Mouse (Mus musculus) CH12.LX (cell line): ENCODE measurements around the gene Gm13090. TPM values are rescaled to one million over a fixed set of nuclear protein-coding genes. Genes with fewer than 3 reads are reported as not detected.

Experiments
- DNase-seq: peaks from one replicate; pipeline ENCODE4 v3.0.0-alpha.2; 2013; ENCODE audit errors: extremely low read depth
- H3K27ac ChIP-seq: 2 replicates; pipeline ENCODE4 v1.5.1; 2012; ENCODE audit warnings: low read depth, mild to moderate bottlenecking, control low read depth, moderate library complexity; ENCODE audit not compliant: insufficient read depth
- H3K27me3 ChIP-seq: replicated peaks from 2 replicates; pipeline ENCODE3; 2012; ENCODE audit warnings: inconsistent platforms
- H3K36me3 ChIP-seq, 2 experiments: replicated peaks in 1 of 2; 2 replicates each; pipeline versions ENCODE3 to v1.6.1; 2012; ENCODE audit warnings: inconsistent platforms in 1 of 2, low read length in 1 of 2, mild to moderate bottlenecking in 1 of 2, mixed read lengths in 1 of 2, moderate library complexity in 1 of 2; ENCODE audit not compliant: control insufficient read depth in 1 of 2, insufficient read depth in 1 of 2
- H3K4me1 ChIP-seq, 2 experiments: 2 replicates each; pipeline ENCODE4 v1.6.1; 2012; ENCODE audit warnings: inconsistent platforms in 1 of 2, moderate library complexity in 1 of 2; ENCODE audit not compliant: insufficient read depth in 2 of 2, control insufficient read depth in 1 of 2
- H3K4me2 ChIP-seq: 2 replicates; pipeline ENCODE4 v1.6.1; 2012; ENCODE audit warnings: low read depth, mild to moderate bottlenecking, control low read depth; ENCODE audit not compliant: poor library complexity, insufficient read depth, severe bottlenecking
- H3K4me3 ChIP-seq, 3 experiments: fragments of 150-350 bp in 1 of 3; sonication (generic) in 1 of 3; replicated peaks in 1 of 3; 2 replicates each; pipeline versions ENCODE3 to v1.5.1; 2011 to 2012; ENCODE audit warnings: low read depth in 2 of 3, low read length in 2 of 3, mild to moderate bottlenecking in 2 of 3, moderate library complexity in 2 of 3, control low read depth in 1 of 3, improper control_type of control experiment in 1 of 3, inconsistent platforms in 1 of 3, mixed read lengths in 1 of 3; ENCODE audit not compliant: poor library complexity in 1 of 3
- H3K79me2 ChIP-seq: replicated peaks from 2 replicates; pipeline ENCODE4 v1.6.1; 2012; ENCODE audit warnings: mild to moderate bottlenecking, moderate library complexity; ENCODE audit not compliant: control insufficient read depth, poor library complexity, insufficient read depth, severe bottlenecking; ENCODE audit errors: extremely low read depth
- H3K9ac ChIP-seq: 2 replicates; pipeline ENCODE4 v1.6.1; 2012; ENCODE audit warnings: low read depth, mild to moderate bottlenecking, control low read depth, moderate library complexity; ENCODE audit not compliant: insufficient read depth
- H3K9me3 ChIP-seq: replicated peaks from 2 replicates; pipeline ENCODE3; 2012; ENCODE audit warnings: low read length, inconsistent platforms, mixed read lengths
- BHLHE40 ChIP-seq: IDR thresholded peaks from 2 replicates; pipeline ENCODE4 v1.6.1; 2011; ENCODE audit warnings: mild to moderate bottlenecking, low read depth, low read length, improper control_type of control experiment
- CHD1 ChIP-seq: IDR thresholded peaks from 2 replicates; pipeline ENCODE4 v1.6.1; 2012; ENCODE audit warnings: low read depth, low read length, improper control_type of control experiment, inconsistent platforms
- CHD2 ChIP-seq: IDR thresholded peaks from 2 replicates; pipeline ENCODE4 v1.6.1; 2011; ENCODE audit warnings: low read length, improper control_type of control experiment
- E2F4 ChIP-seq: IDR thresholded peaks from 2 replicates; pipeline ENCODE4 v1.6.1; 2011; ENCODE audit warnings: low read depth, low read length, improper control_type of control experiment; ENCODE audit not compliant: insufficient replicate concordance
- GABPA ChIP-seq: IDR thresholded peaks from 2 replicates; pipeline ENCODE4 v1.6.1; 2012; ENCODE audit warnings: low read depth, low read length, improper control_type of control experiment, inconsistent platforms; ENCODE audit not compliant: insufficient replicate concordance
- HCFC1 ChIP-seq: IDR thresholded peaks from 2 replicates; pipeline ENCODE4 v1.6.1; 2012; ENCODE audit warnings: low read depth, mild to moderate bottlenecking, inconsistent platforms, low read length, improper control_type of control experiment
- JUN ChIP-seq: IDR thresholded peaks from 2 replicates; pipeline ENCODE4 v1.6.1; 2011; ENCODE audit warnings: low read depth, mild to moderate bottlenecking, low read length, improper control_type of control experiment, moderate library complexity; ENCODE audit not compliant: insufficient read depth
- JUND ChIP-seq: conservative IDR thresholded peaks from 2 replicates; pipeline ENCODE4 v1.6.1; 2011; ENCODE audit warnings: low read depth, low read length, improper control_type of control experiment
- KAT2A ChIP-seq: IDR thresholded peaks from 2 replicates; pipeline ENCODE4 v1.6.1; 2012; ENCODE audit warnings: low read length, improper control_type of control experiment, inconsistent platforms; ENCODE audit not compliant: insufficient replicate concordance
- MAZ ChIP-seq: IDR thresholded peaks from 2 replicates; pipeline ENCODE4 v1.6.1; 2012; ENCODE audit warnings: low read depth, mild to moderate bottlenecking, inconsistent platforms, low read length, improper control_type of control experiment, moderate library complexity
- NELFE ChIP-seq: IDR thresholded peaks from 2 replicates; pipeline ENCODE4 v1.6.1; 2011; ENCODE audit warnings: low read depth, low read length, improper control_type of control experiment
- NRF1 ChIP-seq: IDR thresholded peaks from 2 replicates; pipeline ENCODE4 v1.6.1; 2014; ENCODE audit warnings: low read depth, mild to moderate bottlenecking, inconsistent platforms, low read length, improper control_type of control experiment, moderate library complexity
- POLR2A ChIP-seq: IDR thresholded peaks from 2 replicates; pipeline ENCODE4 v1.6.1; 2011; ENCODE audit warnings: low read depth, mild to moderate bottlenecking, improper control_type of control experiment, low read length
- POLR2AphosphoS2 ChIP-seq: IDR thresholded peaks from 2 replicates; pipeline ENCODE4 v1.6.1; 2011; ENCODE audit warnings: low read depth, low read length, improper control_type of control experiment
- RCOR1 ChIP-seq: conservative IDR thresholded peaks from 2 replicates; pipeline ENCODE4 v1.6.1; 2012; ENCODE audit warnings: low read depth, mild to moderate bottlenecking, inconsistent platforms, low read length, improper control_type of control experiment
- SIN3A ChIP-seq: IDR thresholded peaks from 2 replicates; pipeline ENCODE4 v1.6.1; 2012; ENCODE audit warnings: low read length, improper control_type of control experiment, inconsistent platforms
- SMC3 ChIP-seq: IDR thresholded peaks from 2 replicates; pipeline ENCODE4 v1.6.1; 2011; ENCODE audit warnings: low read depth, low read length, improper control_type of control experiment
- TBP ChIP-seq: conservative IDR thresholded peaks from 2 replicates; pipeline ENCODE4 v1.6.1; 2011; ENCODE audit warnings: low read depth, low read length, improper control_type of control experiment
- TCF12 ChIP-seq: IDR thresholded peaks from 2 replicates; pipeline ENCODE4 v1.6.1; 2014; ENCODE audit warnings: low read depth, mild to moderate bottlenecking, inconsistent platforms, low read length, improper control_type of control experiment
- USF1 ChIP-seq: IDR thresholded peaks from 2 replicates; pipeline ENCODE4 v1.6.1; 2014; ENCODE audit warnings: low read depth, mild to moderate bottlenecking, inconsistent platforms, low read length, improper control_type of control experiment
- ZC3H11A ChIP-seq: IDR thresholded peaks from 2 replicates; pipeline ENCODE4 v1.6.1; 2012; ENCODE audit warnings: low read depth, mild to moderate bottlenecking, inconsistent platforms, low read length, improper control_type of control experiment
- ZMIZ1 ChIP-seq: IDR thresholded peaks from 2 replicates; pipeline ENCODE4 v1.6.1; 2012; ENCODE audit warnings: low read depth, mild to moderate bottlenecking, inconsistent platforms, low read length, improper control_type of control experiment
- ZNF384 ChIP-seq: IDR thresholded peaks from 2 replicates; pipeline ENCODE4 v1.6.1; 2012; ENCODE audit warnings: low read depth, low read length, improper control_type of control experiment, inconsistent platforms
- dilution Hi-C: fragments of 300-500 bp; cut with MboI; formaldehyde crosslinking; loops from 2 replicates; pipeline ENCODE4 v1.14.3; 2020; ENCODE audit warnings: low sequenced_read_pairs; ENCODE audit not compliant: extremely low pct_unique_long_range_greater_than_20kb, extremely low pct_ligation_motif_present
- in situ Hi-C: fragments of 300-500 bp; cut with MboI; formaldehyde crosslinking; loops from 3 replicates; pipeline ENCODE4 v1.14.3; 2019; ENCODE audit warnings: low sequenced_read_pairs, low pct_ligation_motif_present, low pct_unique_long_range_greater_than_20kb, mixed read lengths
- polyA plus RNA-seq: library from polyadenylated mRNA; unstranded; fragments of >175 nt; gene quantifications from 2 replicates; pipeline ENCODE4 v1.2.1, GENCODE M21; 2012; ENCODE audit warnings: low read depth; ENCODE audit not compliant: insufficient read length
- total RNA-seq, 2 experiments: library from RNA; depleted of rRNA; stranded (reverse); fragments of 300-350 nt in 1 of 2; fragments of >200 nt in 1 of 2; gene quantifications; 2 replicates each; pipeline ENCODE4 v1.2.3; 2012 to 2014

The Gm13090 gene
- total and polyA plus RNA-seq, 3 experiments = not detected

DNA sequence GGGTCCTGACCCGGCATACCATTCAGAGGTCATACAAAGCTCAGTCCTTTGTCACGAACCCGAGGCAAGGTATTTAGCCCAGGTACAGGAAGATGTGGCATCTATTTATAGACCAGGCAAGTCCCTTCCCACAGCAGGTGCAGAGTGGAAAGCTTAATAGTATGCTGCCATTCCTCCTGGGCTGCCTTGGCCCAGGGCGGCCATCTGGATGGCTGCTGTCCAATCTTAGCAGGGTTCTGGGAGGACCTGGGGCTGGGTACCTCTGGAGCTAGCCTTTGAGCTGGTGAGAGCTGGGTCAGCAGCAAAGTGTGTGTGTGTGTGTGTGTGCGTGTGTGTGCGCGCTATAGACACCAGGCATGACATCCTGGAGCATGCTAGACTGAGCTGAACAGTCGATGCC, 46.1 kb downstream of the Gm13090 start:
- Histone ChIP-seq H3K4me3 (no peak overlapping the region), H3K4me2 (no peak overlapping the region), H3K36me3 (no peaks in the 10 kb centered on the region), H3K79me2 (no peaks in the 10 kb centered on the region), H3K4me1 (no peaks in the 10 kb centered on the region), H3K27me3 (peaks cover 12% of the 10 kb centered on the region), H3K27ac (no peak overlapping the region), H3K9me3 (peaks cover 63% of the 10 kb centered on the region), H3K9ac (no peak overlapping the region)
- in situ Hi-C loops = no loop called here
- DNase-seq = no peak
- TF ChIP-seq POLR2AphosphoS2 (no peak), TBP (no peak), JUND (no peak), ZNF384 (no peak), MAZ (no peak), SIN3A (no peak), ZMIZ1 (no peak), ZC3H11A (no peak), CHD2 (no peak), TCF12 (no peak)
- dilution Hi-C loops = no loop called here

DNA sequence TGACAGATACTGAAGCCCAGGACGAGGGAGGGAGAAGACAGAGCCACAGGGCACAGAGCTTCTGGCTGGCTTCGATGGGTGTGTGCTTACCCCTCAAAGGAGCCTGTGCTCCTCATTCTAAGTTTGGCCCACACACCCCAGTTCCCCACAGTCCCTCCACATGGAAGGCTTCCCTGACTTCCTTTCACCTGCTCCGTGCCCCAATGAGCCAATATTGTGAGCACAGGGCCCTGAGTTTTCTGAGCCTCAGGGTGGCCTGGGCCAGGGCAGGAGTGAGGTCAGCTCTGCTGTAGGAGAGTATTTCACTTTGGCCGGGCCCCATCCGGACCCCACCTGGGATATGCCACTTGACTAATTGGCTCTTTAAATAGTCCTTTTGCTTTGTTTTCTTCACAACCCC, 48.3 kb downstream of the Gm13090 start:
- H3K36me3 ChIP-seq = no peaks in the 10 kb centered on the region
- peaks cover 59% of the 10 kb centered on the region for H3K9me3 ChIP-seq
- no peak overlapping the region for H3K9ac ChIP-seq
- peaks cover 8% of the 10 kb centered on the region for H3K27me3 ChIP-seq
- H3K79me2 ChIP-seq = no peaks in the 10 kb centered on the region
- H3K4me2 ChIP-seq = no peak overlapping the region
- dilution Hi-C loops = no loop called here
- no peaks in the 10 kb centered on the region for H3K4me1 ChIP-seq
- no peak for DNase-seq
- no peak overlapping the region for H3K4me3 ChIP-seq
- TF ChIP-seq TCF12 (no peak), ZMIZ1 (no peak), NRF1 (no peak)
- TF ChIP-seq, all 38 proteins: peak for 0
- no peak overlapping the region for H3K27ac ChIP-seq
- in situ Hi-C loops = no loop called here

DNA sequence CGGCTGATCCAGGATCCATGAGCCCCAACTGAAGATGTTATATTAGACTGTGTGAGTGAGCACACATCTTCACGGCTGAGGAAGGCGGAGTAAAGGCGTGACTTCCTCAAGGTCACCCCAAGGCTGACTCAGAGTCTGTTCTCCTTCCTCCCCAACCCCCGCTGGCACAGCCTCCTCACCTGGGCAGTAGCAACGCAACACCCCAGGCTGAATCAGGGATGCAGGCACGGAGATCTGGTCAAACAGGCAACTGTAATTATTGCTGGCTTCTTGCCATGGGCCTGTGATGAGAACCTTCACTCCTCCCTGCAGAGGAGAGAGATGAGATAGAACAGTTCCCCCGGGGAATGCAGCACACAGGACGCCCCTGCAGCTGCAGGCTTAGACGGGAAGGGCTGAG, 48.8 kb downstream of the Gm13090 start:
- DNase-seq = no peak
- H3K36me3 ChIP-seq = no peaks in the 10 kb centered on the region
- H3K4me2 ChIP-seq = no peak overlapping the region
- H3K9ac ChIP-seq = no peak overlapping the region
- in situ Hi-C loops (no loop called here), dilution Hi-C loops (no loop called here)
- H3K27ac ChIP-seq = no peak overlapping the region
- peaks cover 59% of the 10 kb centered on the region for H3K9me3 ChIP-seq
- H3K79me2 ChIP-seq = no peaks in the 10 kb centered on the region
- H3K27me3 ChIP-seq = peaks cover 8% of the 10 kb centered on the region
- no peaks in the 10 kb centered on the region for H3K4me1 ChIP-seq
- H3K4me3 ChIP-seq = no peak overlapping the region
- no peak for TF ChIP-seq NELFE
- no peak for TF ChIP-seq CHD1
- no peak for TF ChIP-seq RCOR1
- TF ChIP-seq SMC3 = no peak
- no peak for TF ChIP-seq HCFC1
- no peak for TF ChIP-seq USF1
- no peak for TF ChIP-seq JUN
- no peak for TF ChIP-seq MAZ
- no peak for TF ChIP-seq E2F4
- TF ChIP-seq JUND = no peak
- TF ChIP-seq ZMIZ1 = no peak
- TF ChIP-seq NRF1 = no peak
- no peak for TF ChIP-seq GABPA
- TF ChIP-seq CHD2 = no peak
- TF ChIP-seq TCF12 = no peak
- TF ChIP-seq BHLHE40 = no peak
- TF ChIP-seq KAT2A = no peak
- no peak for TF ChIP-seq TBP
- TF ChIP-seq POLR2A = no peak
